Mouse (Mus musculus) forebrain, embryonic 12.5 days (tissue): Measurements from ENCODE around the gene Tm4sf1. TPM values are rescaled to one million over a fixed set of nuclear protein-coding genes. Genes with fewer than 3 reads are reported as not detected.

ENCODE experiments used
- ATAC-seq: fragments of 200-750 bp; cut with Nextera tagmentation; 2 replicates; pipeline ENCODE4 v1.8.0; 2017; ENCODE audit warnings: moderate TSS enrichment; ENCODE audit not compliant: low FRiP score
- H3K27ac ChIP-seq: fragments of 300-500 bp; sonication (generic); 2 replicates; pipeline ENCODE4 v1.5.1; 2016; ENCODE audit warnings: mild to moderate bottlenecking
- H3K27me3 ChIP-seq: fragments of 300-500 bp; sonication (generic); 2 replicates; pipeline ENCODE4 v1.6.1; 2016; ENCODE audit warnings: mild to moderate bottlenecking
- H3K36me3 ChIP-seq: fragments of 300-500 bp; sonication (generic); replicated peaks from 2 replicates; pipeline ENCODE4 v1.6.1; 2016; ENCODE audit warnings: mild to moderate bottlenecking
- H3K4me1 ChIP-seq: fragments of 300-500 bp; sonication (generic); 2 replicates; pipeline ENCODE4 v1.6.1; 2016
- H3K4me2 ChIP-seq: fragments of 300-500 bp; sonication (generic); 2 replicates; pipeline ENCODE4 v1.6.1; 2016; ENCODE audit warnings: mild to moderate bottlenecking, moderate library complexity
- H3K4me3 ChIP-seq: fragments of 300-500 bp; sonication (generic); replicated peaks from 2 replicates; pipeline ENCODE4 v1.5.1; 2016; ENCODE audit warnings: mild to moderate bottlenecking
- H3K9ac ChIP-seq: fragments of 300-500 bp; sonication (generic); 2 replicates; pipeline ENCODE4 v1.6.1; 2016; ENCODE audit warnings: mild to moderate bottlenecking
- H3K9me3 ChIP-seq: fragments of 300-500 bp; sonication (generic); 2 replicates; pipeline ENCODE4 v1.6.1; 2016
- WGBS: fragments of 180-500 bp; shearing (Covaris S2); methylation state at CpG from one replicate; pipeline ENCODE4 v1.1.7; 2016; 5-methylcytosine and 5-hydroxymethylcytosine counted together
- polyA plus RNA-seq: library from polyadenylated mRNA; unstranded; fragments of >200 nt; fragmentation: Nextera tagmentation; extraction: Ambion mirVana; gene quantifications from 2 replicates; pipeline ENCODE4 v1.2.1, GENCODE M21; 2016

The Tm4sf1 gene
- 7.9 and 13.1 TPM in 2 replicates for polyA plus RNA-seq

DNA sequence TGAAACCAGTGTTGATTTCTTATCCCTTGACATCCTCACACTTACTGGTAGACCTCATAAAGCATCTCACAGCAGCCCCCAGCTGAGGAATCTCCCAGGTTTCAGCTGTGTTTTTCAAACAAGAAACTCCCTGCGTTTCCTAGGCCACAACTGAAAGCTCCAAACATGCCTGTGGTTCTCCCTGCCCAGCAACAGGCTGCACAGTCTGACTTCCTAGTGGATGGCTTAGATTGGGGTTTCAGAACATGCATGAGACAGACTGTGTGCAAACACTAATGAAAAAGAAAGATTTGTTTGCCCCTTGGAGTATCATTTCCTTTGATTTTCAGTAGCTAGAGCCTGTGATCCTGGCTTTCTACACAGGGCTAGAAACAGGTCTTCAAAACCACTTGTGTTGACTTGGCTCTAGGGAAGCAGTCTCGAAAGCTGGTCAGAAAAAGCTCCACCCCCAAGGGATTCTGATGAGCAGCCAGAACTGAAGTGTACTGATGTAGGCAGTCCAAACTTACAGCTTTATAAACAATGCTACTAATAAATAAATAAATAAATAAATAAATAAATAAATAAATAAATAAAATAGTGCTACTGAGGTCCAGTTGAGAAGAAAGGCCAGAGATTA is at the start of gene Tm4sf1:
TSS of gene Tm4sf1 (minus strand) at position 68 of the 619 bp plus-strand sequence.
- no peaks in the 10 kb centered on the region for H3K4me1 ChIP-seq
- H3K4me2 ChIP-seq, result no peak within 1 kb of the TSS
- no peaks in the 10 kb centered on the region for H3K27me3 ChIP-seq
- H3K27ac ChIP-seq, result no peak within 1 kb of the TSS
- 81% methylated on average over 2 of the region's 2 CpGs for WGBS
- no peaks in the 10 kb centered on the region for H3K9me3 ChIP-seq
- H3K9ac ChIP-seq, result no peak within 1 kb of the TSS
- H3K36me3 ChIP-seq, result no peaks in the 10 kb centered on the region
- no peak for ATAC-seq
- no peak within 1 kb of the TSS for H3K4me3 ChIP-seq

DNA sequence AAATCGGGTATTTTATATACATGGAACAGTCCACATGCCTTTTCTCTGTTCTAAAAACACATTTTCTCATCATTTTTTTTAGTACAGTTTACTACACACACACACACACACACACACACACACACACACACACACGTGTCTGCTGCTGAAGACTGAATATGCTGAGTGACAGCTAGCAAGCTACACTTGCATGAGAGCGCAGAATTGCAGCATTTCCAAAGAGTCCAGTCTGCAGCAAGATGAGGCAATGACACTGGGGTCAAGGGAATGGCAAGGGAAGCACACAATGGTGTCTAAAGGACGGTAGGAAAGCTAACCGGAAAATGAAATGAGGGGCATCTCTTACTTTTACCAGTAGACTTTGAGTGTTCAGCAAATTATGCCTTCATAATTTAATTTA is 43.0 kb upstream of the Tm4sf1 start:
- WGBS, result 80% methylated on average over 5 of the region's 5 CpGs
- Histone ChIP-seq H3K9me3 (no peaks in the 10 kb centered on the region), H3K27ac (no peak overlapping the region), H3K36me3 (no peaks in the 10 kb centered on the region), H3K9ac (no peak overlapping the region), H3K4me3 (no peak overlapping the region), H3K27me3 (no peaks in the 10 kb centered on the region), H3K4me2 (no peak overlapping the region), H3K4me1 (no peaks in the 10 kb centered on the region)
- ATAC-seq, result no peak

DNA sequence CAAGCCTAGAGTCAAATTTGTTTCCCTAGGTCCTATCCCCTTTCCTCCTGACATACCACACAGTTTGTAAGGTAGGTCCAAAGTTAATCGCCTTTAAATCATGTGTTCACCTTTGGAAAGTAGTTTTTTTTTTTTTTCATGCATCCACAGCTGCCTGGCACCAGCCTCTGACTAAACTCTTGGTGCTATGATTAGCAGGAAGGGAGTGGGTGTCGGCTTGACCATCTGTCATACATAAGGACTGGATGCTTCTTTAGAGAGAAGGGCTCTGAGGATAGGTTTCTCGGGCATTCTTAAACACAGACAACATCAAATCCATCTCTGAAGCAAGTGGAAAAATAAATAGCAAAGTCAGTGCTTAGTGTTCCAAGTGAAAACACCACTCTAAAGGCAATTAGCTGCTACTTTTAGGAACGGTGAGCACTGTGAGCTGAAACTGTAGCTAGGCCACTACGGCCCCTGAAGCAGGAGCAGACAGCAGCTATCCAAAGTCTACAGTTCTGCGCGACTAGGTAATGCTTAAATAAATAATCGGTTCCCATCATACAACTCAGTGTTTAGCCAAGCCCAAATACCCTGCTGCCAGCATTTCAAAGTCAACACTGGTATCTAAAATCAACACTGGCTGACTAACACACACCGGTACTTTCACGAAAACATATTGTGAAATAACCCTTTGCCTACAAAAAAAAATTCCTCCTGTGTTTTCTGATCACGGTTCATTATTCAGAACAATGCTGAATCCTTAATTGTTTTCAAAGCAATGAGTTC is 42.2 kb upstream of the Tm4sf1 start:
- no peaks in the 10 kb centered on the region for H3K36me3 ChIP-seq
- H3K27ac ChIP-seq, result no peak overlapping the region
- H3K9me3 ChIP-seq, result no peaks in the 10 kb centered on the region
- no peak overlapping the region for H3K4me3 ChIP-seq
- WGBS, result 82% methylated on average over 11 of the region's 11 CpGs
- no peak overlapping the region for H3K9ac ChIP-seq
- no peaks in the 10 kb centered on the region for H3K4me1 ChIP-seq
- no peak overlapping the region for H3K4me2 ChIP-seq
- no peak for ATAC-seq
- H3K27me3 ChIP-seq, result no peaks in the 10 kb centered on the region

DNA sequence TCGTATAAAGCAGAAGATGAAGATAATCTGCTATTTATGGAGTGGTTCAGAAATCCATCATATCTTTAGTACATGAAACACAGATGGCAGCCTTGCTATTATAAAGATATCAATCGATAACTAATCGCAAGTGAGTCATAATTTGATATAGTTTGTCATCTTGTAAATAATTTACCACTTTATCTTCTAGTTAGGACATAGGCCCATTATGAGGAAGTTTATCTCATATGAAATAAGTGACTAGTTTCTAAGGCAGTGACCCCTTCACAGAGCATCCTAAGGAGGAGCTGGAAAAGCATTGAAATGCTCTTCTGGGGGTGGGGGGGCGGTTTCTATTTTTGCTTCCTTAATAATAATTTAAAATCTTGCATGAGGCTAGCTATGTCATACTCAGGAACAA is 41.2 kb upstream of the Tm4sf1 start:
- H3K27me3 ChIP-seq, result no peaks in the 10 kb centered on the region
- no peak overlapping the region for H3K9ac ChIP-seq
- ATAC-seq, result no peak
- H3K9me3 ChIP-seq, result no peaks in the 10 kb centered on the region
- no peak overlapping the region for H3K4me2 ChIP-seq
- 82% methylated on average over 4 of the region's 4 CpGs for WGBS
- no peaks in the 10 kb centered on the region for H3K4me1 ChIP-seq
- H3K36me3 ChIP-seq, result no peaks in the 10 kb centered on the region
- no peak overlapping the region for H3K4me3 ChIP-seq
- H3K27ac ChIP-seq, result no peak overlapping the region

DNA sequence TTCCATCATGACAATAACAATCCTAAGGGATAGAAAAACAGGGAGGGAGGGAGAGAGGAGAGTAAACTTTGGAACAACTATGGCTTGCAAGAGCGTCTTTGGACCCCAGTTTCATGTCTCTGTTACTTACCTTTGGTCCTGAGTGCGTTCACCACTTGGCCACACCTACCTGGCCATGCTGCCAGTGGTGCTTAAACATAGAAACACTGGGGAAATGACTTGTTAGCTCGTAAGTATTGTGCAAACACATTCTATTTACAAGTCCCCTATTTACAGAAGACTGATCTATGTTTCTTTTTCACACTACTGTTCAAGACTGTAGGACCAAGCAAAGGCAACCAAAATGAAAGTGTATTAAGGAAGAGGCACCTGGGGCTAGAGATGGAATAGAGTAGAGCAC is 39.5 kb upstream of the Tm4sf1 start:
- H3K36me3 ChIP-seq, result no peaks in the 10 kb centered on the region
- no peak overlapping the region for H3K27ac ChIP-seq
- no peaks in the 10 kb centered on the region for H3K27me3 ChIP-seq
- H3K9me3 ChIP-seq, result no peaks in the 10 kb centered on the region
- 79% methylated on average over 3 of the region's 3 CpGs for WGBS
- no peak overlapping the region for H3K4me3 ChIP-seq
- no peak overlapping the region for H3K9ac ChIP-seq
- H3K4me2 ChIP-seq, result no peak overlapping the region
- H3K4me1 ChIP-seq, result no peaks in the 10 kb centered on the region
- no peak for ATAC-seq

DNA sequence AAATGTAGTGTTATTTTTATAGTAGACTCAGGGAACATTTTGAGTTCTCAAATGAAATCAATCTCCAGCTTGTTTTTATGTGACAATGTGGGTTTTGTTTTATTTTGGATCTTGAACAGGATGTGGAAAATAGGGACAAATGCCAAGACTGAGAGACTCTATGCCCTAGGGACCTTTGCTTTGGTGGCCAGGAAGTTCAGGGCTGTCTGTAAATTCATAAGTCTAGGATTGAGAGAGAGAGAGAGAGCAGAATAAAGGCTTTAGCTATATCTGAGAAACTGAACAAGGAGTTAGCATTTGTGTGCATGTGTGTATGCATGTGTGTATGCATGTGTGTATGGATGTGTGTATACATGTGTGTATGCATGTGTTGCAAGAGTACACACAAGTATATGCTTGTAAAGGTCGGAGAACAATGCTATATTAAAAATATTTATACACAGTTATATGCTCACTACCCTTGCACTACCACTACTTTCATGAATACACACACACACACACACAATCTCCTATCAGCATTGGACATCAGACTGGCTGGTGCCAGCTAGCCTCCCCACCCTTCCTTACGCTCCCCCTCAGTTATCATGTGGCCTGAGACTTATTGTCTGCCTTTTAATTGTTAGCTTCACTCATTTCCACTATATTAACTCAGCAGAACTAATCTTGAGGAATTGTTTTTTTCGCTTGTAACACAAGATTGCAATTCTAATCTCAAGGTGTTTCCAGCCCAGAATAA is 33.5 kb upstream of the Tm4sf1 start:
- no peak for ATAC-seq
- Histone ChIP-seq H3K9me3 (0 out of 2 replicates have a peak, but pooled peaks cover 3% of the 10 kb centered on the region), H3K4me3 (no peak overlapping the region), H3K27ac (no peak overlapping the region), H3K36me3 (no peaks in the 10 kb centered on the region), H3K4me2 (no peak overlapping the region), H3K27me3 (no peaks in the 10 kb centered on the region), H3K9ac (no peak overlapping the region), H3K4me1 (no peaks in the 10 kb centered on the region)
- WGBS, result 80% methylated on average over 3 of the region's 3 CpGs

DNA sequence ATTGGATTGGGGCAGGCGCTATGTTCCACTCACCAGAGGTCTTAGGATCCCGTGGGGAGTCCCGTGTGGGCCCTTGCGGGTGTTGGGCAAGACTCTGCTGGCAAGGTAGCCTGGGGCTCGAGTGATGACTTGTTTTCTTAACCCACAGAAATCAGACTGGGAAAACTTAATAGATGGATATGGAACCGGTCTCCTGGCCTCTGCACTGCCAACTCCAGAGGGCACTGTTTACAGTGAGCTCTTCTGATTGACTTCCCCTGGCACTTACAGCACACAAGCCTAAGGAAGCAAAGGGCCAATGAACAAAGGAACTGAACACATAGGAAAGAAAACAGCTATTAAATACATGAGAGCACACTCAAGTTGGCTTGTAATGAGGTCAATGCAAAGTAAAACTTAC is 26.2 kb upstream of the Tm4sf1 start:
- Histone ChIP-seq H3K4me3 (no peak overlapping the region), H3K27me3 (no peaks in the 10 kb centered on the region), H3K36me3 (no peaks in the 10 kb centered on the region), H3K4me1 (no peaks in the 10 kb centered on the region), H3K9me3 (0 out of 2 replicates have a peak, but pooled peaks cover 3% of the 10 kb centered on the region), H3K9ac (no peak overlapping the region), H3K27ac (no peak overlapping the region), H3K4me2 (no peak overlapping the region)
- ATAC-seq, result no peak
- 88% methylated on average over 6 of the region's 6 CpGs for WGBS

DNA sequence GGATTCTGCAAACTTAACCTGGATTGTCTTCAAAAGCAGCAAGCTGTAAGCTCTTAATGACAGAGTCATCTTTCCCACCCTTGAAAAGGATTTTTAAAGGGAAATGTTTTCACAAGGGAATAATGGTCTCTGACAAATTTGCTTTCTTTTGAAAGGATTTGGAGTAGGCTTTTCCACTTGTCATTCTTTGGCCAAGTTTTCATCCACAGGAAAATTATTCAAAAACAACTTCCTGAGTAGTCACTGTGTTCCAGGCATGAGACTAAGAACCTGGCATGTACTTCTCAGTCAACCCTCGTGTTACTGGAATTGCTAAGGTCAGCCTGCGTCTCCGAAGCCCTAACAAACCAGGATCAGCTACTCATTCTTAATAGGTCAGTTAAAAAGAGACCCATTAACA is 5.3 kb upstream of the Tm4sf1 start:
- Histone ChIP-seq H3K27me3 (no peaks in the 10 kb centered on the region), H3K9me3 (no peaks in the 10 kb centered on the region), H3K27ac (no peak overlapping the region), H3K4me2 (no peak overlapping the region), H3K4me3 (no peak overlapping the region), H3K36me3 (no peaks in the 10 kb centered on the region), H3K9ac (no peak overlapping the region), H3K4me1 (no peaks in the 10 kb centered on the region)
- no peak for ATAC-seq
- WGBS, result 81% methylated on average over 3 of the region's 3 CpGs

DNA sequence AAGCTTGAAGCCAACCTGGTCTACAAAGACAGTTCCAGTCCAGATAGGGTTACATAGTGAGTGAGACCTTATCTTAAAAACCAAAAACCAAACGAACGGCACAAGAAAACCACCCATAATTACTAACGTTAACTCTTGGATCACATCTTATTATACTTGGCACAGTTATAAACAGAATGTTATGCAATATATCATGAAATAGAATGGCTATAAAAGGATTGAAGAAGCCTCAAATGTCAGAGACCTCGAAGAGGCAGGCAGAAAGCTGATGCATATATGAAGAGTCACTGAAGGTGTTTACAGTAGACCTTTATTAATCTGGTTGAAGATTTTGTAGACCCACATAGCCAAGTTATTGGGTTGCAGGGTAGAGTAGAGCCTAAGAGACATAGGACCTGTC is 3.8 kb upstream of the Tm4sf1 start:
- WGBS, result 92% methylated on average over 4 of the region's 4 CpGs
- no peak overlapping the region for H3K27ac ChIP-seq
- ATAC-seq, result no peak
- H3K9ac ChIP-seq, result no peak overlapping the region
- H3K9me3 ChIP-seq, result no peaks in the 10 kb centered on the region
- H3K4me3 ChIP-seq, result no peak overlapping the region
- H3K27me3 ChIP-seq, result no peaks in the 10 kb centered on the region
- H3K36me3 ChIP-seq, result no peaks in the 10 kb centered on the region
- no peak overlapping the region for H3K4me2 ChIP-seq
- H3K4me1 ChIP-seq, result no peaks in the 10 kb centered on the region

DNA sequence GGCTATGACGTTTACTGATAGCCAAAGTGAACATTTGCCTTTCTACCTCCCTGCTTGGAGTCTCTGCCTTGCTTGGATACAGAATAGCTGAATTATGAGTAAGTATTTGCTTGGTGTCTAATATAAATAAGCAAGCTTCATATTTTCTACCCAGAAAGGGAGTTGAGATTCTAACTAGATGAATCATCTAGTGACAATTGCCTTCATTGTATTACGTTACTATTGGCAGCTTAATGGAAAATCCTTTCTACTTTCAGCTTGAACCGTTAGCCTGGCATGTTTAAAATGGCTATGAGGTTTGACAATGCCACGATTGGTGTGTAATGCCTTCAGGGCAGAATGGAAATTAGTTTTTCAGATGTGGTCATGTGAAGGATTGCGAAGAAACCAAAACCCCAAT is 2.7 kb upstream of the Tm4sf1 start:
- Histone ChIP-seq H3K9me3 (no peaks in the 10 kb centered on the region), H3K27me3 (no peaks in the 10 kb centered on the region), H3K4me3 (no peak overlapping the region), H3K27ac (no peak overlapping the region), H3K4me2 (no peak overlapping the region), H3K4me1 (no peaks in the 10 kb centered on the region), H3K36me3 (no peaks in the 10 kb centered on the region), H3K9ac (no peak overlapping the region)
- ATAC-seq, result no peak
- whole genome bisulfite sequencing, result 77% methylated on average over 5 of the region's 5 CpGs

DNA sequence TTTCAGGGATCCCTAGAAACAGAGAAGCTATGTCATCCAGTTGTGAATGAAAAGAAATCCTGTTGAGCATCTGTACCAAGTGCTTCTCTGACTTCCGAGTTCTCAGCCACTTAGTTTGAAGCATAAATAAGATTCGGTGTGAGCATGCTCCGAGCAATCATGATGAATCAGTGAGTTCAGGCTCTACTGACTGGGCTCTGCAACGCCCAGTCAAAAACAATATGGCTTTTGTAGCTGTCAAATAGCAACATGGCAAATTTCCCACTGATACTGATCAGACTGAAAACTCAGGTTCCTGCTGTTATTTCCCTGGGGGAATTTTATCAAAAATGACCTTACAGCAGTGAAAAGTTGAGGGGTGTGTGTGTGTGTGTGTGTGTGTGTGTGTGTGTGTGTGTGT is 2.3 kb upstream of the Tm4sf1 start:
- Histone ChIP-seq H3K4me1 (no peaks in the 10 kb centered on the region), H3K27me3 (no peaks in the 10 kb centered on the region), H3K9ac (no peak overlapping the region), H3K9me3 (no peaks in the 10 kb centered on the region), H3K27ac (no peak overlapping the region), H3K4me2 (no peak overlapping the region), H3K4me3 (no peak overlapping the region), H3K36me3 (no peaks in the 10 kb centered on the region)
- ATAC-seq, result no peak
- 74% methylated on average over 4 of the region's 4 CpGs for WGBS

DNA sequence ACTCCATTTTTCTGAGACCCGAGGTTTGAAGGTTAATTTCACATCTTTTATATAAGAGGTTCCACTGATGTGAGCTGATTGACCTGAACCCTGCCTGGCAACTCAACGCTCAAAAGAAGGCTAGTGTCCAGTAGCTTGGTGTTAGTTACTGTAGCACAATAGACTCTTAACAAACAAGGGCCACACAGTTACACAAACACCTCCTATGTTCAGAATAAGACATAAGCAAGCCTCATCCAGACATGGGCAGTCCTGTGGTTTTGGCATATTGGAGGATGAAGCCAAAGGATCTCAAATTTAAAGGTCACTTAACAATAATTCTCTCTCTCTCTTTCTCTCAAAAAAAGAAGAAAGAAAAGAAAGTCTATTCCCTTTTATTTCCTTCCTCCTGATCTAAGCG is 1.7 kb upstream of the Tm4sf1 start:
- Histone ChIP-seq H3K9ac (no peak overlapping the region), H3K27ac (no peak overlapping the region), H3K4me2 (no peak overlapping the region), H3K27me3 (no peaks in the 10 kb centered on the region), H3K9me3 (no peaks in the 10 kb centered on the region), H3K4me1 (no peaks in the 10 kb centered on the region), H3K36me3 (no peaks in the 10 kb centered on the region), H3K4me3 (no peak overlapping the region)
- 75% methylated on average over 3 of the region's 3 CpGs for whole genome bisulfite sequencing
- ATAC-seq, result no peak
